9 mouse cellular contexts compared by ENCODE assay signal in genomic region chr4:41129406-41129805, GRCm38 (mm10). TPM values are rescaled to one million over a fixed set of nuclear protein-coding genes. Genes with fewer than 3 reads are reported as not detected.
DNase-seq lines count a peak whose midpoint lies in the region; ATAC-seq lines count a peak whose summit lies in the region.
"Had no signal": no experiment of that assay in that cellular context is flagged by ENCODE, and none has a peak within 500 bp of the region (broad histone marks: within the 10 kb centered on the region; RNA-seq: fewer than 3 reads in every experiment).

No protein-coding gene starts in this region.

- no peaks in the 10 kb centered on the region for H3K9me3 ChIP-seq in midbrain, embryonic 10.5 days (replicated peaks)
- H3K9me3 ChIP-seq in midbrain, embryonic 16.5 days (replicated peaks; ENCODE audit: control insufficient read depth, low read length, poor library complexity, severe bottlenecking), result no peaks in the 10 kb centered on the region
- no peaks in the 10 kb centered on the region for H3K9me3 ChIP-seq in heart, embryonic 12.5 days (replicated peaks)

- H3K4me3 ChIP-seq in midbrain, embryonic 10.5 days, result no peak overlapping the region
- H3K4me3 ChIP-seq in midbrain, embryonic 16.5 days (ENCODE audit: low read depth, low read length), result no peak overlapping the region
- H3K4me3 ChIP-seq in heart, embryonic 12.5 days, result no peak overlapping the region

- no peak overlapping the region for H3K4me2 ChIP-seq in midbrain, embryonic 16.5 days (ENCODE audit: low read length)
- no peak overlapping the region for H3K4me2 ChIP-seq in heart, embryonic 12.5 days

- peaks cover 4% of the 10 kb centered on the region for H3K4me1 ChIP-seq in midbrain, embryonic 10.5 days
- H3K4me1 ChIP-seq in midbrain, embryonic 16.5 days (ENCODE audit: control insufficient read depth, insufficient read depth, low read length), result peaks cover 3% of the 10 kb centered on the region; the same call in 1 of the 2 replicates
- H3K4me1 ChIP-seq in heart, embryonic 12.5 days (replicated peaks), result peaks cover 2% of the 10 kb centered on the region; the same call in 1 of the 2 replicates

- no peaks in the 10 kb centered on the region for H3K36me3 ChIP-seq in midbrain, embryonic 10.5 days
- no peaks in the 10 kb centered on the region for H3K36me3 ChIP-seq in midbrain, embryonic 16.5 days (ENCODE audit: control insufficient read depth, insufficient read depth, low read length)
- H3K36me3 ChIP-seq in heart, embryonic 12.5 days, result no peaks in the 10 kb centered on the region

- H3K9ac ChIP-seq in midbrain, embryonic 16.5 days (ENCODE audit: low read depth, low read length), result no peak overlapping the region
- no peak overlapping the region for H3K9ac ChIP-seq in heart, embryonic 12.5 days

- H3K27me3 ChIP-seq in midbrain, embryonic 10.5 days (ENCODE audit: low read depth, poor library complexity, severe bottlenecking), result no peaks in the 10 kb centered on the region
- H3K27me3 ChIP-seq in midbrain, embryonic 16.5 days (ENCODE audit: control insufficient read depth, insufficient read depth, low read depth, low read length), result no peaks in the 10 kb centered on the region
- H3K27me3 ChIP-seq in heart, embryonic 12.5 days (replicated peaks), result no peaks in the 10 kb centered on the region

- ATAC-seq in midbrain, embryonic 16.5 days, result no peak
- ATAC-seq in heart, embryonic 12.5 days (ENCODE audit: insufficient number of reproducible peaks, low FRiP score), result peak; percentile 73
- ATAC-seq in megakaryocyte, adult 5-6 weeks (ENCODE audit: poor library complexity, severe bottlenecking), result peak; percentile 94

- no peak overlapping the region for H3K27ac ChIP-seq in midbrain, embryonic 10.5 days (replicated peaks)
- H3K27ac ChIP-seq in midbrain, embryonic 16.5 days (ENCODE audit: low read length), result no peak overlapping the region
- no peak overlapping the region for H3K27ac ChIP-seq in heart, embryonic 12.5 days (ENCODE audit: poor library complexity, severe bottlenecking)

- DNase-seq in midbrain, embryonic 10.5 days (ENCODE audit: low spot score), result peak; percentile 34
- peak; percentile 86 for DNase-seq in ZHBTc4 (ENCODE audit: low read depth, low spot score)
- DNase-seq in embryo, embryonic 10 days (ENCODE audit: low spot score), result peak; percentile 82
- DNase-seq in kidney, postnatal 4 days, result peak; percentile 59 to 68
- peak; percentile 35 for DNase-seq in telencephalon, adult 2 months (ENCODE audit: low read depth, low spot score)

- 15% methylated on average over 2 of the region's 2 CpGs for WGBS in midbrain, embryonic 10.5 days
- WGBS in midbrain, embryonic 16.5 days, result 2% methylated on average over 2 of the region's 2 CpGs
- WGBS in heart, embryonic 12.5 days, result 6% methylated on average over 2 of the region's 2 CpGs

RNA-seq across cellular contexts. Expression of gene Nol6, which starts 5.2 kb away (rescaled TPM):
- 28.8 and 31.6 TPM in 2 replicates for polyA plus RNA-seq in midbrain, embryonic 10.5 days (2016; fragmentation: Nextera tagmentation; extraction: Ambion mirVana)
- 40.9 and 43.6 TPM in 2 replicates for polyA plus RNA-seq in midbrain, embryonic 16.5 days (2015; fragmentation: Nextera tagmentation; extraction: Ambion mirVana)
- polyA plus RNA-seq in heart, embryonic 12.5 days (2016; fragmentation: Nextera tagmentation; extraction: Ambion mirVana), result 21.6 and 22.0 TPM in 2 replicates
- total RNA-seq in megakaryocyte, adult 5-6 weeks (2015), result 9.2 and 10.0 TPM in 2 replicates
- total RNA-seq in megakaryocyte, adult 5-6 weeks (2017), result 8.2 and 13.4 TPM in 2 replicates

RNA-seq across cellular contexts. Expression of gene Ube2r2, which starts 6.1 kb away (rescaled TPM):
- 81.8 and 92.9 TPM in 2 replicates for polyA plus RNA-seq in midbrain, embryonic 10.5 days (2016; fragmentation: Nextera tagmentation; extraction: Ambion mirVana)
- 51.1 and 57.5 TPM in 2 replicates for polyA plus RNA-seq in midbrain, embryonic 16.5 days (2015; fragmentation: Nextera tagmentation; extraction: Ambion mirVana)
- 77.4 and 87.7 TPM in 2 replicates for polyA plus RNA-seq in heart, embryonic 12.5 days (2016; fragmentation: Nextera tagmentation; extraction: Ambion mirVana)
- total RNA-seq in megakaryocyte, adult 5-6 weeks (2015), result 145 and 156 TPM in 2 replicates
- total RNA-seq in megakaryocyte, adult 5-6 weeks (2017), result 34.4 and 41.3 TPM in 2 replicates

RNA-seq across cellular contexts. Expression of gene Aqp3, which starts 31.4 kb away (rescaled TPM):
- polyA plus RNA-seq in midbrain, embryonic 10.5 days (2016; fragmentation: Nextera tagmentation; extraction: Ambion mirVana), result 2.5 and 5.0 TPM in 2 replicates
- polyA plus RNA-seq in midbrain, embryonic 16.5 days (2015; fragmentation: Nextera tagmentation; extraction: Ambion mirVana), result 0.24 and 0.41 TPM in 2 replicates
- polyA plus RNA-seq in heart, embryonic 12.5 days (2016; fragmentation: Nextera tagmentation; extraction: Ambion mirVana), result 2.2 and 2.6 TPM in 2 replicates
- total RNA-seq in megakaryocyte, adult 5-6 weeks (2015), result not detected in 2 replicates
- 0.07 and 0.45 TPM in 2 replicates for total RNA-seq in megakaryocyte, adult 5-6 weeks (2017)
- total RNA-seq: gastrocnemius, postnatal 36 days had no signal

Comparison
In these comparisons a context has a peak if more than half of its experiments do, and no peak if none do; other contexts are left out.
1. DNase-seq: peak in every context shown above with its lines; median percentile 86 in ZHBTc4; 82 in embryo, embryonic 10 days; 64 in kidney, postnatal 4 days; 35 in telencephalon, adult 2 months; 34 in midbrain, embryonic 10.5 days.